Comparison of ENCODE assay signal across 11 mouse cellular contexts in genomic region chr11:54059526-54059925, GRCm38 (mm10). TPM values are rescaled to one million over a fixed set of nuclear protein-coding genes. Genes with fewer than 3 reads are reported as not detected.
DNase-seq lines count a peak whose midpoint lies in the region; ATAC-seq and TF ChIP-seq lines count a peak whose summit lies in the region.
"Had no signal": no experiment of that assay in that cellular context is flagged by ENCODE, and none has a peak within 500 bp of the region (broad histone marks: within the 10 kb centered on the region; RNA-seq: fewer than 3 reads in every experiment).

No protein-coding gene starts in this region.

- no peak for DNase-seq in kidney, postnatal 0 days (ENCODE audit: low spot score)
- DNase-seq in kidney, postnatal 36 days, result no peak
- no peak for DNase-seq in forebrain, embryonic 10.5 days (ENCODE audit: extremely low spot score, low spot score)
- DNase-seq in naive thymus-derived CD4-positive, alpha-beta T cell, adult 2 months (ENCODE audit: low read depth), result peak; percentile 15
- no peak for DNase-seq in cerebellum, adult 11 months
- DNase-seq in spleen, adult 12 weeks (ENCODE audit: low spot score), result no peak
- DNase-seq in adrenal gland, postnatal 25 days, result no peak
- DNase-seq: cerebellum, adult 18-20 months; liver, embryonic 13.5 days had no signal

- no peak for TF ChIP-seq CTCF in kidney, postnatal 0 days (IDR thresholded peaks at IDR 0.05; ENCODE audit: low read depth)

- no peaks in the 10 kb centered on the region for H3K36me3 ChIP-seq in kidney, postnatal 0 days (ENCODE audit: insufficient read depth, low read length)
- H3K36me3 ChIP-seq in forebrain, embryonic 10.5 days (replicated peaks), result peaks cover 26% of the 10 kb centered on the region
- no peaks in the 10 kb centered on the region for H3K36me3 ChIP-seq in hindbrain, embryonic 13.5 days
- H3K36me3 ChIP-seq: liver, embryonic 13.5 days had no signal

- no peaks in the 10 kb centered on the region for H3K9me3 ChIP-seq in kidney, postnatal 0 days (replicated peaks; ENCODE audit: low read length)
- H3K9me3 ChIP-seq in forebrain, embryonic 10.5 days, result no peaks in the 10 kb centered on the region
- no peaks in the 10 kb centered on the region for H3K9me3 ChIP-seq in hindbrain, embryonic 13.5 days
- H3K9me3 ChIP-seq: liver, embryonic 13.5 days had no signal

- H3K4me2 ChIP-seq in kidney, postnatal 0 days (ENCODE audit: low read length), result no peak overlapping the region
- no peak overlapping the region for H3K4me2 ChIP-seq in hindbrain, embryonic 13.5 days
- H3K4me2 ChIP-seq: liver, embryonic 13.5 days had no signal

- H3K27me3 ChIP-seq in kidney, postnatal 0 days (ENCODE audit: insufficient read depth, low read length), result no peaks in the 10 kb centered on the region
- H3K27me3 ChIP-seq in forebrain, embryonic 10.5 days (ENCODE audit: poor library complexity, severe bottlenecking), result peaks cover 8% of the 10 kb centered on the region; the same call in 1 of the 2 replicates
- no peaks in the 10 kb centered on the region for H3K27me3 ChIP-seq in hindbrain, embryonic 13.5 days

- H3K27ac ChIP-seq in kidney, postnatal 0 days, result peak overlapping the region; percentile 47
- H3K27ac ChIP-seq in forebrain, embryonic 10.5 days, result peak overlapping the region; percentile 84; the same call in 1 of the 2 replicates
- peak overlapping the region; percentile 77; the same call in 1 of the 2 replicates for H3K27ac ChIP-seq in hindbrain, embryonic 13.5 days
- H3K27ac ChIP-seq: liver, embryonic 13.5 days; macrophage had no signal

- H3K4me3 ChIP-seq in kidney, postnatal 0 days (replicated peaks; ENCODE audit: low read depth, low read length), result no peak overlapping the region
- H3K4me3 ChIP-seq in forebrain, embryonic 10.5 days, result no peak overlapping the region
- H3K4me3 ChIP-seq in hindbrain, embryonic 13.5 days, result no peak overlapping the region
- H3K4me3 ChIP-seq: liver, embryonic 13.5 days had no signal

- ATAC-seq in kidney, postnatal 0 days (replicated peaks; ENCODE audit: low FRiP score, low read depth), result no peak
- ATAC-seq in hindbrain, embryonic 13.5 days (ENCODE audit: low FRiP score), result no peak

- 36% methylated on average over 1 of the region's 1 CpGs for WGBS in kidney, postnatal 0 days
- 56% methylated on average over 1 of the region's 1 CpGs for WGBS in forebrain, embryonic 10.5 days
- 69% methylated on average over 1 of the region's 1 CpGs for whole genome bisulfite sequencing in hindbrain, embryonic 13.5 days

- H3K4me1 ChIP-seq in kidney, postnatal 0 days (replicated peaks; ENCODE audit: insufficient read depth, low read length), result peaks cover 28% of the 10 kb centered on the region
- H3K4me1 ChIP-seq in forebrain, embryonic 10.5 days, result peaks cover 65% of the 10 kb centered on the region
- peaks cover 67% of the 10 kb centered on the region for H3K4me1 ChIP-seq in hindbrain, embryonic 13.5 days (replicated peaks)

- no peak overlapping the region for H3K9ac ChIP-seq in kidney, postnatal 0 days (ENCODE audit: low read depth, low read length)
- 0 out of 2 replicates have a peak overlapping the region, but pooled peaks have one; percentile 2 for H3K9ac ChIP-seq in hindbrain, embryonic 13.5 days
- H3K9ac ChIP-seq: liver, embryonic 13.5 days had no signal

RNA-seq across cellular contexts. Expression of gene Pdlim4, which starts 9.3 kb away (rescaled TPM):
- 47.5 and 52.9 TPM in 2 replicates for polyA plus RNA-seq in kidney, postnatal 0 days (2015; fragmentation: Nextera tagmentation; extraction: Ambion mirVana)
- polyA plus RNA-seq in forebrain, embryonic 10.5 days (2016; fragmentation: Nextera tagmentation; extraction: Ambion mirVana), result 49.5 and 53.1 TPM in 2 replicates
- polyA plus RNA-seq in hindbrain, embryonic 13.5 days (2015; fragmentation: Nextera tagmentation; extraction: Ambion mirVana), result 30.9 and 31.1 TPM in 2 replicates
- 20.6 and 37.9 TPM in 2 replicates for total RNA-seq in adrenal gland, postnatal 25 days (2021)

RNA-seq across cellular contexts. Expression of gene Slc22a4, which starts 31.6 kb away (rescaled TPM):
- polyA plus RNA-seq in kidney, postnatal 0 days (2015; fragmentation: Nextera tagmentation; extraction: Ambion mirVana), result 3.6 TPM in 2 replicates
- polyA plus RNA-seq in forebrain, embryonic 10.5 days (2016; fragmentation: Nextera tagmentation; extraction: Ambion mirVana), result 0.76 and 1.3 TPM in 2 replicates
- polyA plus RNA-seq in hindbrain, embryonic 13.5 days (2015; fragmentation: Nextera tagmentation; extraction: Ambion mirVana), result 1.8 and 2.1 TPM in 2 replicates
- total RNA-seq in adrenal gland, postnatal 25 days (2021), result 8.0 and 8.5 TPM in 2 replicates

RNA-seq across cellular contexts. Expression of gene P4ha2, which starts 40.4 kb away (rescaled TPM):
- 11.2 and 13.9 TPM in 2 replicates for polyA plus RNA-seq in kidney, postnatal 0 days (2015; fragmentation: Nextera tagmentation; extraction: Ambion mirVana)
- 15.9 and 19.7 TPM in 2 replicates for polyA plus RNA-seq in forebrain, embryonic 10.5 days (2016; fragmentation: Nextera tagmentation; extraction: Ambion mirVana)
- 10.9 and 11.3 TPM in 2 replicates for polyA plus RNA-seq in hindbrain, embryonic 13.5 days (2015; fragmentation: Nextera tagmentation; extraction: Ambion mirVana)
- 30.0 and 36.7 TPM in 2 replicates for total RNA-seq in adrenal gland, postnatal 25 days (2021)
